Mouse (Mus musculus) lung, embryonic 14.5 days (tissue): ENCODE data around the gene Cenpt. TPM values are rescaled to one million over a fixed set of nuclear protein-coding genes. Genes with fewer than 3 reads are reported as not detected.
A peak's percentile ranks its signal among the peaks of the same experiment; 100 is the strongest.

Source experiments
- ATAC-seq: fragments of 200-750 bp; cut with Nextera tagmentation; 2 replicates; pipeline ENCODE4 v1.8.0; 2017; ENCODE audit warnings: mild to moderate bottlenecking, moderate TSS enrichment, moderate library complexity; ENCODE audit not compliant: insufficient read depth
- DNase-seq: peaks from one replicate; pipeline ENCODE4 v3.0.0-alpha.2; 2015
- H3K27ac ChIP-seq: fragments of 300-500 bp; sonication (generic); 2 replicates; pipeline ENCODE4 v1.5.1; 2014; ENCODE audit warnings: low read depth, mild to moderate bottlenecking, moderate library complexity
- H3K27me3 ChIP-seq: fragments of 300-500 bp; sonication (generic); 2 replicates; pipeline ENCODE4 v1.6.1; 2014; ENCODE audit warnings: low read length, control low read depth; ENCODE audit not compliant: insufficient read depth
- H3K36me3 ChIP-seq: fragments of 300-500 bp; sonication (generic); 2 replicates; pipeline ENCODE4 v1.6.1; 2014; ENCODE audit warnings: control low read depth; ENCODE audit not compliant: insufficient read depth
- H3K4me1 ChIP-seq: fragments of 300-500 bp; sonication (generic); 2 replicates; pipeline ENCODE4 v1.6.1; 2014; ENCODE audit warnings: antibody characterized with exemption, control low read depth; ENCODE audit not compliant: insufficient read depth
- H3K4me2 ChIP-seq: fragments of 300-500 bp; sonication (generic); 2 replicates; pipeline ENCODE4 v1.6.1; 2014; ENCODE audit warnings: mild to moderate bottlenecking
- H3K4me3 ChIP-seq: fragments of 300-500 bp; sonication (generic); 2 replicates; pipeline ENCODE4 v1.5.1; 2014; ENCODE audit warnings: low read depth, low read length
- H3K9ac ChIP-seq: fragments of 300-500 bp; sonication (generic); 2 replicates; pipeline ENCODE4 v1.6.1; 2014
- H3K9me3 ChIP-seq: fragments of 300-500 bp; sonication (generic); 2 replicates; pipeline ENCODE4 v1.6.1; 2016; ENCODE audit warnings: low read depth, low read length, control low read depth
- CTCF ChIP-seq: IDR thresholded peaks from 2 replicates; pipeline ENCODE4 v1.5.1; 2016; ENCODE audit warnings: antibody characterized with exemption, low read depth
- WGBS: fragments of 180-500 bp; shearing (Covaris S2); extraction: QIAGEN DNeasy Blood & Tissue Kit; methylation state at CpG from one replicate; pipeline ENCODE4 v1.1.7; 2014; 5-methylcytosine and 5-hydroxymethylcytosine counted together
- polyA plus RNA-seq: library from polyadenylated mRNA; unstranded; fragments of >200 nt; fragmentation: Nextera tagmentation; extraction: Ambion mirVana; gene quantifications from 2 replicates; pipeline ENCODE4 v1.2.1, GENCODE M21; 2014

Cenpt gene
- polyA plus RNA-seq, result 41.4 and 46.2 TPM in 2 replicates

GRCm38 (mm10) chr8:105853178-105853577, at the start of gene Cenpt:
Cenpt (minus strand) TSS chr8:105853278.
- no peak within 1 kb of the TSS for H3K9ac ChIP-seq
- no peak within 1 kb of the TSS for H3K27ac ChIP-seq
- H3K36me3 ChIP-seq, result peaks cover 15% of the 10 kb centered on the region
- H3K4me1 ChIP-seq, result peaks cover 12% of the 10 kb centered on the region
- WGBS, result 82% methylated on average over 3 of the region's 3 CpGs
- H3K9me3 ChIP-seq, result no peaks in the 10 kb centered on the region
- no peak for ATAC-seq
- H3K27me3 ChIP-seq, result no peaks in the 10 kb centered on the region
- no peak for TF ChIP-seq CTCF
- DNase-seq, result no peak
- no peak within 1 kb of the TSS for H3K4me2 ChIP-seq
- H3K4me3 ChIP-seq, result no peak within 1 kb of the TSS

DNA sequence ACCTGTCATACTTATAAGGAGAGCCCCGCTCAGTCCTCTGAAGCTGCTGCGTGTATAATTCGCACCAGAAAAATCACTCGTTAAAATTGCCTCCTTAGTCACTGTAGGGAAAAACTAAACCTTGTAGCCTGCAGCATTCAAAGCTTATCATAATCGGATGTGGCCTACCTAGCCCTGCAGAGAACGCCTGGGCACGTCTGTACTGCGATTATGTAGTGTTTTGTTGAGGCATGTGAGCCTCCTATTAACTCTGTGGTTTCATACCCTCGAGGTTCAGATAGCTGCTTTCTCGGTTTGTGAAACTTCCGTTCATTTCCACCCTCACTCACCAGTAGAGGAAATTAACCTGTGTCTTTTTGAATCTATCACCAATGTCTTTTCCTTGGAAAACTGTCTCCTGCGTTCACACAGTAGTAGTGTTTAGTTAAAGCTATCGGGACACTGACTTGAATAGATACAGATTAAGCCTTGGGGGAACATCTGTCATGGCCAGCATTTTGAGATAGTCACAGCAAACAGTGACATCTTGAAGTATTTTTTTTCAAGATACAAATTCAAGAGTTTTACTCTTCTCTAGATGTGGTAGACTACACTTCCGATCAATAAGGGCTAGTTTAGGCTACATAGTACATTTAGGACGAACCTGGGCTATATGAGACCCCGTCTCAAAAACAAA, 48.0 kb upstream of the Cenpt start:
- DNase-seq, result peak; percentile 10

GRCm38 (mm10) chr8:105900180-105900940, 47.3 kb upstream of the Cenpt start, which contains the start of gene Pskh1:
Pskh1 (plus strand) TSS chr8:105900441.
- DNase-seq (peak; percentile 97), ATAC-seq (peak; percentile 96)
- Histone ChIP-seq H3K27ac (peak within 1 kb of the TSS; percentile 90), H3K4me3 (peak within 1 kb of the TSS; percentile 97), H3K27me3 (no peaks in the 10 kb centered on the region), H3K4me2 (peak within 1 kb of the TSS; percentile 92), H3K9me3 (no peaks in the 10 kb centered on the region), H3K36me3 (0 out of 2 replicates have a peak, but pooled peaks cover 2% of the 10 kb centered on the region), H3K4me1 (no peaks in the 10 kb centered on the region), H3K9ac (peak within 1 kb of the TSS; percentile 99)
- no peak for TF ChIP-seq CTCF
- WGBS, result under 1% methylated on average over 68 of the region's 68 CpGs

More for the DNA sequence above, 48.0 kb upstream of the Cenpt start:
- Histone ChIP-seq H3K27ac (peak overlapping the region; percentile 90), H3K4me2 (peak overlapping the region; percentile 92), H3K27me3 (no peaks in the 10 kb centered on the region), H3K9me3 (no peaks in the 10 kb centered on the region), H3K9ac (peak overlapping the region; percentile 99), H3K36me3 (0 out of 2 replicates have a peak, but pooled peaks cover 4% of the 10 kb centered on the region), H3K4me3 (peak overlapping the region; percentile 97), H3K4me1 (no peaks in the 10 kb centered on the region)
- 23% methylated on average over 16 of the region's 16 CpGs for WGBS
- no peak for ATAC-seq
- no peak for TF ChIP-seq CTCF

- no peak for TF ChIP-seq CTCF
- H3K27me3 ChIP-seq, result no peaks in the 10 kb centered on the region
- H3K9ac ChIP-seq, result no peak overlapping the region
- DNase-seq, result no peak
- H3K36me3 ChIP-seq, result peaks cover 5% of the 10 kb centered on the region
- no peaks in the 10 kb centered on the region for H3K4me1 ChIP-seq
- 76% methylated on average over 9 of the region's 9 CpGs for WGBS
- H3K4me2 ChIP-seq, result no peak overlapping the region
- no peak overlapping the region for H3K27ac ChIP-seq
- no peak for ATAC-seq
- H3K4me3 ChIP-seq, result no peak overlapping the region
- H3K9me3 ChIP-seq, result no peaks in the 10 kb centered on the region
These were observed 44.9 kb upstream of the Cenpt start for GRCm38 (mm10) chr8:105897801-105898480.

DNA sequence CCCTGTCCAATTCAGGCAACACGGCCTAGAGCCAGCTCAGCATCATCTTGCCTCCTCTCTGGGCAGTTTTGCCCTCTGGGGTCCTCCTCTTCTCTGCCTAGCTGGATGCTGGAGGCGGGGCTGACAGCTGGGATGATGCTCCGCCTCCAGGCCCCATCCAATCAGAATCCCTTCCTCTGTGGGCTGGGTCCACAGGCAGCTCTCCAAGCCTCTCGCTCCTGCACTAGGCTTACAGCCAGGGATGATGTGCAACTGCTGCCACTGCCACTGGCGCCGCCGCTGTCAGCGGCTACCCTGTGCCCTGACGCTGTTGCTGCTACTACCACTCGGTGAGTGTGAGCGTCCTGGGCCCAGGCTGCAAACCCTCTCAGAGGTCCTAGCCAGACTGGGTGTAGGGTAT, 40.3 kb upstream of the Cenpt start, which contains the start of gene Nrn1l:
TSS of gene Nrn1l (plus strand) at position 229 of the 400 bp plus-strand sequence.
- Histone ChIP-seq H3K9ac (no peak within 1 kb of the TSS), H3K27me3 (no peaks in the 10 kb centered on the region), H3K4me2 (no peak within 1 kb of the TSS), H3K9me3 (no peaks in the 10 kb centered on the region), H3K36me3 (peaks cover 51% of the 10 kb centered on the region), H3K4me3 (no peak within 1 kb of the TSS), H3K4me1 (no peaks in the 10 kb centered on the region), H3K27ac (no peak within 1 kb of the TSS; the same call in 1 of the 2 replicates)
- 7% methylated on average over 11 of the region's 11 CpGs for WGBS
- peak; percentile 92 for DNase-seq
- TF ChIP-seq CTCF, result no peak
- peak; percentile 94 for ATAC-seq

GRCm38 (mm10) chr8:105892432-105892831, 39.4 kb upstream of the Cenpt start:
- Histone ChIP-seq H3K9me3 (no peaks in the 10 kb centered on the region), H3K36me3 (peaks cover 61% of the 10 kb centered on the region), H3K9ac (no peak overlapping the region), H3K27ac (no peak overlapping the region), H3K4me2 (no peak overlapping the region), H3K4me3 (no peak overlapping the region), H3K27me3 (no peaks in the 10 kb centered on the region), H3K4me1 (no peaks in the 10 kb centered on the region)
- TF ChIP-seq CTCF, result peak; percentile 54
- WGBS, result 78% methylated on average over 6 of the region's 6 CpGs
- ATAC-seq, result no peak
- DNase-seq, result peak; percentile 8
